Mouse (Mus musculus): Measurements from ENCODE around the gene Prune2. TPM values are rescaled to one million over a fixed set of nuclear protein-coding genes. Genes with fewer than 3 reads are reported as not detected.

Gene Prune2
- 10 to 100 TPM; 10.5 to 13.5 TPM for total RNA-seq (2021)
- long read RNA-seq, experiment 1, partial matches to known transcripts = 0 of 3 reads
- long read RNA-seq, experiment 1, other reads (novel, unspliced or antisense) = 3 of 3 reads
- long read RNA-seq, experiment 2, partial matches to known transcripts = 1 of 3 reads
- long read RNA-seq, experiment 2, other reads (novel, unspliced or antisense) = 2 of 3 reads

DNA sequence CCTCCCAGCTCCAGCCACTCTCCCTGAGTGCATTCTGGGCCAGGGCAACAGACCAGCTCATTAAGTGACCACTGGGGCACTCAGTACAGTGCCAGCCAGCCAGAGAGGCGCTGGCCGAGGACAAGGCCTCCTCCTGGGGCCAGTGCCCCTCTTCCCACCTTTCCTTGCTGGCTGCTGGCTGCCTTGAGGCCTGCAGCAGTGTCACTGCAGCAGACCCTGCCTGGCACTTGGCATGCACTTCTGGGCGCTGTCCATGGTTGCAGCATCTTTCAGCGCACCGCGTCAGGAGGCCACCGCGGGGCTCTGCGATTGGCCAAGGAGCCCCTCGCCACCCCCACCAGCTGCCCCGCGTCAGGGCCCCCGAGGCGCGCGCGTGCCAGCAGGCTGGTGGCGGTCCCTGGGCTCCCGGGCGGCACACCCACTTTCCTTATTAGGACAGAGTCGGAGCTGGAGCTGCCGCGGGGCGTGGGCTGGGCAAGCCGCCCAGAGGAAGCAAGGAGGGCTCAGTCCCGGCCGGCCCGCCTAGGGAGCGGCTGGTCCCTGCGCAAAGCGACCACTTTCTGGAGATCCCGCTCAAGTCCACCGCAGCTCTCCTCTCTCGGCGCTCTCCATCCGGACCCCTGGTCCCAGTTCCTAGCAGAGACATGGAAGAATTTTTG lies at the start of gene Prune2:
Gene Prune2, plus strand, starts transcription at position 506 of the 659 bp plus-strand sequence.
- peak; percentile 22 for DNase-seq (ENCODE audit: low spot score)

DNA sequence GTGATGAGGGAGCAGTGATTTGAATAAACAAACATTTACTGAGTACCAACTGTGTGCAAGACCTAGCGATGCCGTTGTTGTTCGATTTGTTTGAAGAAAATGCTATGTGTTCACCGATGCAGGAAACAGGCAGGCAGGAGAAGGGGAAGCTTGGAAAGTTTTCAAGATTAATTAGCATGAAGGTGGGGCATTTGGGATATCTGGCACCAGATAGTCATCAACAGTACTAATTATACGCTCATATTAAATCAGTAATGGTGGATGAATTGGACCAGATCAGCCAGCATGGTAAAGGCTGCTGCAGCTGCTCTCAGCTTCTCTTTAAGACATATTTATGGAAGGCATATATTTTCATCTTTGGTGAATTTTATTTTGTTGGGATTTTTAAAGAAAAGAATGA lies 44.4 kb upstream of the Prune2 start:
- DNase-seq (ENCODE audit: low spot score) = no peak

- no peak for DNase-seq (ENCODE audit: low spot score)
Measured at GRCm38 (mm10) chr19:16924516-16924915, 31.4 kb upstream of the Prune2 start.

DNA sequence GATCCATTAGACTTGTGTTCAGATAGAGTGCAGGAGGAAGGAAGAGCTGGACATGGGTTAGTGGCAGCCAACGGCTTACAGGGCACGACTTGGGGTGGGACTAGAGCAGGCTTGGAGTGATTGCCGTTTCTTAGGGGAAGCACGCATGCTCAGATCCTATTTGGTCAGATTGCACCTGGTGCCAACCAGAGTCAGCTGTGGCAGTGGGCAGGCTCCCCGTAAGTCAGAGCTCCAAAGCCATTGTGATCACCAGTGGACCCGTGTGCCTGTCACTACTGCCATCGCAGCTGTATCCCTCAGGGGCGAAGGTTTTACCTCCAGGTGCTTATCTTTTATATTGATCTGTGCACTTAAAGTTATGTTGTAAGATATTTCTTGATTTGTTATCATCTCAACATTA lies 21.3 kb upstream of the Prune2 start:
- DNase-seq (ENCODE audit: low spot score) = no peak

- no peak for DNase-seq (ENCODE audit: low spot score)
Measured at GRCm38 (mm10) chr19:16948794-16949313, 7.1 kb upstream of the Prune2 start.

GRCm38 (mm10) chr19:16949341-16949740 lies 6.6 kb upstream of the Prune2 start:
- no peak for DNase-seq (ENCODE audit: low spot score)

DNA sequence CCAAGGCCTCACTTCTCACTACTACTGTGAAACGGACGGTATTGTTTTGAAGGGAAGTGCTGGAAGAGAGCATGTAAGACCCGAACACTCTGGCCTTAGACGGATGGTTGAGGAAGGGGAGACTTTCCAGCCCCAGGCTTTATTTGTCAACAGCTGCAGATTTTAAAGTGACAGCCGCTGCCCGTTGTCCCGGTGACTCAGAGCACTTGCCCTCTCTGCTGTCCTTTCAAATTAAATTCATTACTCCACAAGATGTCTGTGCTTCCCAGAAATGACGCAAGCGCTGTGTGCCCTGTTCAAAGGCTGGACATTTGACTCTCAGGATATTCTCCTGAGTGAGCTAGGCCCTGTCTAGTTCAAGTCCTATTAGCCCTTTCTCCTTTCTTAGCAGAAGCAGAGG lies 5.9 kb upstream of the Prune2 start:
- no peak for DNase-seq (ENCODE audit: low spot score)

DNA sequence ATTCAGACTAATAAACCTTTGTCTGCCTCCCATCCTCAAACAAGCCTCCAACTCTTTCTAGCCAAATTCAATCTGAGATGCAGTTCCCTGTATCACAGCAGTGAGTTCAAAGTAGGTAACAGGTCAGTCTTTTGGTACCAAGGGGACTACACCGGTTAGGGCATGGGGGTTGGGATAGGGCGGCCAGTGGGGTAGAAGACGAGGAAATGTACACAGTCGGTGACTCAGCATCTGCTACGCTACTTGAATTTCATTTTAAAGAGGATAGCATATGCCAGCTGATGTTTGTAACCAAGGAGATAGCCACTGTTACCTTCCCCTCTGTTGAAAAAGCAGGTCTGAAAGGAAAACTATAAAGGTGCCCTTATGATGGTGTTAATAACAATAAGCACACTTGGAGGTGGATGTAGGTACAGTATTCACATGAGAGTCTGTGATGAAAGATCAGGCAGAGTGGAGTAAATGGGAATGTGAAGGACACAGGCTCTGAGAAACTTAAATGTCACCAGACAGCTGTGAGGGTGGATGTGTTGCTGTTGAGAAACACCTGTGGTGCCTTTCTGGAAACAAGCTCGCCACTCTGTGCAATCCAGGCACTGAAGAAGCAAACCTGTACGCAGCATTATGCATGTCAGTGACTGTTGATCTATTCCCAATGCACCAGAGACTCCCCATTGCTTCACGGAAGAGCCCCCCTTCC lies 5.1 kb upstream of the Prune2 start:
- DNase-seq (ENCODE audit: low spot score) = no peak

GRCm38 (mm10) chr19:16954736-16955135 lies 1.2 kb upstream of the Prune2 start:
- no peak for DNase-seq (ENCODE audit: low spot score)

GRCm38 (mm10) chr19:16955231-16955612 lies 696 bp upstream of the Prune2 start:
- no peak for DNase-seq (ENCODE audit: low spot score)

- no peak for DNase-seq (ENCODE audit: low spot score)
Measured at GRCm38 (mm10) chr19:16956319-16956718, 401 bp downstream of the Prune2 start.

- DNase-seq (ENCODE audit: low spot score) = no peak
Measured at GRCm38 (mm10) chr19:16959051-16959450, 3.1 kb downstream of the Prune2 start.

DNA sequence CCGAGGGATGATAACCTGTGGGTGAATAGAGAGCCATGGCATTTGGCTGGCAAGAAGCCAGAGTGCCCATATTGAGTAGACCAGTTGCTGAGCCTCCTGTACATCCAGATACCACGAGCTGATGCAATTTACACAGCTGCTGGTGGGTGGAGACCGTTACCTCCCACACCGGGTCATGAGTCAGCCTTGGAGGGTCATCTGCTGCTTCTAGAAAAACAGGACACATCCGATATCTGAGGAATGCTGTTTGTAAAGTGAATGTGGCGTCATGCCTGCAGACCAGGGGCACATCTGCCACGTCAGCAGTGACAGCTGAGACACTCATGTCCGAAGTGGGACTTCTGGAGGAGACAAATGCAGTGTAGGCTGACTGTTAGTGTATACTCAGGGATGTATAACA lies 3.6 kb downstream of the Prune2 start:
- no peak for DNase-seq (ENCODE audit: low spot score)

DNA sequence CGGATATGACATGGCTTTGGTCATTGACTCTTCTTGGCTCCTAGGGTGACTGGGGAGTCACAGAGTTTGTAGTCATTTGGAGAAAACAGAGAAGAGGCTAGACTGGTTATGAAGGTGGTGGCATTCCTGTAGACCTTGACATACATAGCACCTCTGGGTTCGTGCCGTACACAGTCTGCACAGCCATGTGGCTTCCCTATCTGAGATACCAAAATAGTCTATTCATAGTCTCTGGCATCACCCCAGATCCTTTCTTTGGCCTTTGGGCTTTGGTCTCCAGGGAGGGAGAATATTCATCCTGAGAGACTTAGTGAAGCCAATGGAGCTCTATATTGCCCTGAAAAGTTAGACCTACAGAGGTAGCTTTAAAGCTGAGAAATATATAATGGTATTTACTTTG lies 5.1 kb downstream of the Prune2 start:
- DNase-seq (ENCODE audit: low spot score) = no peak

DNA sequence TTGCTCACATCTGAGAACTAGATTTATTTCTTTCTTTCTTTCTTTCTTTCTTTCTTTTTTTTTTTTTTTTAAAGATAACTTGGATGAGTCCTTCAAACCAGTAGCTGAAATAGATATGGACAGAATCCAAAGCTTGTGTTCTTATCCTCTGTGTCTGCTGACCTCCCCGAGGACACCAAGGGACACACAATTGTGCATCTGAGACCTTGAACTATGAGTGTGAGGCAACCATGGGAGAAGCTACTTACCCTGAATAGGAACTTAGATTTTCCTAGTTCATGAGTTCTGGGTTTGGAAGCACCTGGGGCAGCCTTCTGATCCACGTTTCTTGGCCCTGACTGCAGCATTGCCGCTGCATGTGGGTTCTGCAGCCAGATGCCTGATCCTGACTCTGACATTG lies 7.3 kb downstream of the Prune2 start:
- no peak for DNase-seq (ENCODE audit: low spot score)

GRCm38 (mm10) chr19:16968768-16969167 lies 12.8 kb downstream of the Prune2 start:
- DNase-seq (ENCODE audit: low spot score) = no peak

GRCm38 (mm10) chr19:16970612-16971011 lies 14.7 kb downstream of the Prune2 start:
- no peak for DNase-seq (ENCODE audit: low spot score)

- DNase-seq (ENCODE audit: low spot score) = no peak
Measured at GRCm38 (mm10) chr19:16978910-16979309, 23.0 kb downstream of the Prune2 start.

GRCm38 (mm10) chr19:16981743-16982142 lies 25.8 kb downstream of the Prune2 start:
- DNase-seq (ENCODE audit: low spot score) = no peak

GRCm38 (mm10) chr19:16984897-16985296 lies 29.0 kb downstream of the Prune2 start:
- DNase-seq (ENCODE audit: low spot score) = peak; percentile 29

DNA sequence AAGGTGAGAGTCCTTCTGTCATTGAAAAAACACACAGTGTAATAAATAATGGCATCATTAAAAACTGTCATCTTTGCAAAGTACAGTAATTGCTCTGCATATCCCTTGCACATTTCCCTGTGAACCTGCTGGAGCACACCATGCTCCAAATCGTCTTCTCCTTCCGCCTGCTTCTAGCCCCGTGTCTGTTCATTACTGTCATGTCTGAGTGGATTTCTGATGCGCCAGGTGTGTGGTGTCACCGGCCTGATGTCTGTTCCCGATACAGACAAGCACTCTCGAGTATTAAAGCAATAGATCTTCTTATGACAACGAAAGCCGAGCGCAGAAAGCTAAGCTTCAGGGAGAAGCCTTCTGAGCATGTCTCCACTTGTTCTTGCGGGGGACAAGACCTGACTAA lies 32.1 kb downstream of the Prune2 start:
- no peak for DNase-seq (ENCODE audit: low spot score)

GRCm38 (mm10) chr19:16992151-16992550 lies 36.2 kb downstream of the Prune2 start:
- DNase-seq (ENCODE audit: low spot score) = no peak

GRCm38 (mm10) chr19:16994260-16994659 lies 38.3 kb downstream of the Prune2 start:
- DNase-seq (ENCODE audit: low spot score) = no peak

Measured in gastrocnemius, adult 18-20 months (tissue).